Mouse (Mus musculus) embryonic facial prominence, embryonic 12.5 days (tissue): ENCODE measurements around the gene Gda. TPM values are rescaled to one million over a fixed set of nuclear protein-coding genes. Genes with fewer than 3 reads are reported as not detected.

Experiments
- ATAC-seq: fragments of 200-750 bp; cut with Nextera tagmentation; 2 replicates; pipeline ENCODE4 v1.8.0; 2017; ENCODE audit not compliant: insufficient number of reproducible peaks, insufficient read depth, low FRiP score, low TSS enrichment
- H3K27ac ChIP-seq: fragments of 300-500 bp; sonication (generic); 2 replicates; pipeline ENCODE4 v1.5.1; 2016; ENCODE audit warnings: mild to moderate bottlenecking
- H3K27me3 ChIP-seq: fragments of 300-500 bp; sonication (generic); 2 replicates; pipeline ENCODE4 v1.6.1; 2016; ENCODE audit warnings: mild to moderate bottlenecking, moderate library complexity
- H3K36me3 ChIP-seq: fragments of 300-500 bp; sonication (generic); 2 replicates; pipeline ENCODE4 v1.6.1; 2016; ENCODE audit warnings: mild to moderate bottlenecking
- H3K4me1 ChIP-seq: fragments of 300-500 bp; sonication (generic); 2 replicates; pipeline ENCODE4 v1.6.1; 2016
- H3K4me2 ChIP-seq: fragments of 300-500 bp; sonication (generic); replicated peaks from 2 replicates; pipeline ENCODE4 v1.6.1; 2016; ENCODE audit warnings: mild to moderate bottlenecking, moderate library complexity
- H3K4me3 ChIP-seq: fragments of 300-500 bp; sonication (generic); 2 replicates; pipeline ENCODE4 v1.5.1; 2016; ENCODE audit warnings: mild to moderate bottlenecking
- H3K9ac ChIP-seq: fragments of 300-500 bp; sonication (generic); 2 replicates; pipeline ENCODE4 v1.6.1; 2016; ENCODE audit warnings: mild to moderate bottlenecking, moderate library complexity
- H3K9me3 ChIP-seq: fragments of 300-500 bp; sonication (generic); 2 replicates; pipeline ENCODE4 v1.6.1; 2016; ENCODE audit warnings: mild to moderate bottlenecking, moderate library complexity
- WGBS: fragments of 180-500 bp; shearing (Covaris S2); methylation state at CpG from one replicate; pipeline ENCODE4 v1.1.7; 2016; 5-methylcytosine and 5-hydroxymethylcytosine counted together
- polyA plus RNA-seq: library from polyadenylated mRNA; unstranded; fragments of >200 nt; fragmentation: Nextera tagmentation; extraction: Ambion mirVana; gene quantifications from 2 replicates; pipeline ENCODE4 v1.2.1, GENCODE M21; 2016

Gda gene
- polyA plus RNA-seq, 1 experiment from 2014 or later, result 0.12 TPM

GRCm38 (mm10) chr19:21482096-21482495 is 8.9 kb upstream of the Gda start:
- Histone ChIP-seq H3K27ac (no peak overlapping the region), H3K27me3 (no peaks in the 10 kb centered on the region), H3K4me3 (no peak overlapping the region), H3K36me3 (no peaks in the 10 kb centered on the region), H3K4me2 (no peak overlapping the region), H3K4me1 (no peaks in the 10 kb centered on the region), H3K9ac (no peak overlapping the region), H3K9me3 (no peaks in the 10 kb centered on the region)
- WGBS, result 81% methylated on average over 2 of the region's 2 CpGs
- ATAC-seq, result no peak

GRCm38 (mm10) chr19:21481031-21481430 is 7.8 kb upstream of the Gda start:
- no peaks in the 10 kb centered on the region for H3K36me3 ChIP-seq
- WGBS, result 95% methylated on average over 1 of the region's 1 CpGs
- ATAC-seq, result no peak
- no peak overlapping the region for H3K27ac ChIP-seq
- no peak overlapping the region for H3K4me3 ChIP-seq
- no peaks in the 10 kb centered on the region for H3K4me1 ChIP-seq
- H3K27me3 ChIP-seq, result no peaks in the 10 kb centered on the region
- H3K4me2 ChIP-seq, result no peak overlapping the region
- no peaks in the 10 kb centered on the region for H3K9me3 ChIP-seq
- H3K9ac ChIP-seq, result no peak overlapping the region

GRCm38 (mm10) chr19:21480053-21480419 is 6.8 kb upstream of the Gda start:
- 77% methylated on average over 2 of the region's 2 CpGs for WGBS
- Histone ChIP-seq H3K9me3 (no peaks in the 10 kb centered on the region), H3K4me2 (no peak overlapping the region), H3K4me3 (no peak overlapping the region), H3K27ac (no peak overlapping the region), H3K27me3 (no peaks in the 10 kb centered on the region), H3K4me1 (no peaks in the 10 kb centered on the region), H3K9ac (no peak overlapping the region), H3K36me3 (no peaks in the 10 kb centered on the region)
- no peak for ATAC-seq

GRCm38 (mm10) chr19:21479183-21480052 is 6.2 kb upstream of the Gda start:
- no peak overlapping the region for H3K27ac ChIP-seq
- no peaks in the 10 kb centered on the region for H3K36me3 ChIP-seq
- H3K9ac ChIP-seq, result no peak overlapping the region
- H3K4me1 ChIP-seq, result no peaks in the 10 kb centered on the region
- H3K4me2 ChIP-seq, result no peak overlapping the region
- H3K4me3 ChIP-seq, result no peak overlapping the region
- 76% methylated on average over 18 of the region's 18 CpGs for WGBS
- no peaks in the 10 kb centered on the region for H3K9me3 ChIP-seq
- no peak for ATAC-seq
- H3K27me3 ChIP-seq, result no peaks in the 10 kb centered on the region

GRCm38 (mm10) chr19:21478538-21478937 is 5.3 kb upstream of the Gda start:
- Histone ChIP-seq H3K27ac (no peak overlapping the region), H3K27me3 (no peaks in the 10 kb centered on the region), H3K4me2 (no peak overlapping the region), H3K9me3 (no peaks in the 10 kb centered on the region), H3K9ac (no peak overlapping the region), H3K4me3 (no peak overlapping the region), H3K4me1 (no peaks in the 10 kb centered on the region), H3K36me3 (no peaks in the 10 kb centered on the region)
- ATAC-seq, result no peak
- 68% methylated on average over 3 of the region's 3 CpGs for WGBS

GRCm38 (mm10) chr19:21477780-21478179 is 4.5 kb upstream of the Gda start:
- H3K4me3 ChIP-seq, result no peak overlapping the region
- ATAC-seq, result no peak
- no peaks in the 10 kb centered on the region for H3K36me3 ChIP-seq
- no peak overlapping the region for H3K27ac ChIP-seq
- H3K27me3 ChIP-seq, result peaks cover 5% of the 10 kb centered on the region
- H3K9ac ChIP-seq, result no peak overlapping the region
- no peaks in the 10 kb centered on the region for H3K4me1 ChIP-seq
- WGBS, result 84% methylated on average over 2 of the region's 2 CpGs
- no peak overlapping the region for H3K4me2 ChIP-seq
- no peaks in the 10 kb centered on the region for H3K9me3 ChIP-seq

- Histone ChIP-seq H3K36me3 (no peaks in the 10 kb centered on the region), H3K4me2 (no peak overlapping the region), H3K27me3 (peaks cover 15% of the 10 kb centered on the region), H3K4me1 (peaks cover 4% of the 10 kb centered on the region; the same call in 1 of the 2 replicates), H3K4me3 (no peak overlapping the region), H3K9ac (no peak overlapping the region), H3K9me3 (no peaks in the 10 kb centered on the region), H3K27ac (no peak overlapping the region)
- no peak for ATAC-seq
- 81% methylated on average over 3 of the region's 3 CpGs for WGBS
Observed at GRCm38 (mm10) chr19:21476782-21477181, 3.5 kb upstream of the Gda start.

GRCm38 (mm10) chr19:21472121-21472780 is 994 bp downstream of the Gda start:
- 0 out of 2 replicates have a peak, but pooled peaks cover 5% of the 10 kb centered on the region for H3K9me3 ChIP-seq
- peak overlapping the region; percentile 48 for H3K9ac ChIP-seq
- WGBS, result 2% methylated on average over 48 of the region's 48 CpGs
- H3K4me2 ChIP-seq, result peak overlapping the region; percentile 89
- no peaks in the 10 kb centered on the region for H3K36me3 ChIP-seq
- peaks cover 4% of the 10 kb centered on the region; the same call in 1 of the 2 replicates for H3K4me1 ChIP-seq
- H3K4me3 ChIP-seq, result peak overlapping the region; percentile 47
- H3K27me3 ChIP-seq, result peaks cover 25% of the 10 kb centered on the region
- ATAC-seq, result peak; percentile 72; the same call in 1 of the 2 replicates
- no peak overlapping the region for H3K27ac ChIP-seq

- no peaks in the 10 kb centered on the region for H3K9me3 ChIP-seq
- 86% methylated on average over 5 of the region's 5 CpGs for WGBS
- H3K36me3 ChIP-seq, result no peaks in the 10 kb centered on the region
- ATAC-seq, result no peak
- no peaks in the 10 kb centered on the region for H3K4me1 ChIP-seq
- no peak overlapping the region for H3K9ac ChIP-seq
- no peaks in the 10 kb centered on the region for H3K27me3 ChIP-seq
- H3K4me3 ChIP-seq, result no peak overlapping the region
- H3K4me2 ChIP-seq, result no peak overlapping the region
- no peak overlapping the region for H3K27ac ChIP-seq
Observed at GRCm38 (mm10) chr19:21461221-21461960, 11.9 kb downstream of the Gda start.

- no peak overlapping the region for H3K4me3 ChIP-seq
- no peak overlapping the region for H3K9ac ChIP-seq
- no peak overlapping the region for H3K4me2 ChIP-seq
- ATAC-seq, result no peak
- 73% methylated on average over 4 of the region's 4 CpGs for WGBS
- H3K36me3 ChIP-seq, result no peaks in the 10 kb centered on the region
- H3K27me3 ChIP-seq, result no peaks in the 10 kb centered on the region
- no peaks in the 10 kb centered on the region for H3K4me1 ChIP-seq
- H3K9me3 ChIP-seq, result no peaks in the 10 kb centered on the region
- no peak overlapping the region for H3K27ac ChIP-seq
Observed at GRCm38 (mm10) chr19:21457461-21457860, 15.8 kb downstream of the Gda start.

- Histone ChIP-seq H3K9ac (no peak overlapping the region), H3K27me3 (no peaks in the 10 kb centered on the region)
- 86% methylated on average over 3 of the region's 3 CpGs for WGBS
Observed at GRCm38 (mm10) chr19:21441787-21442186, 31.5 kb downstream of the Gda start.

More at GRCm38 (mm10) chr19:21441787-21442186, 31.5 kb downstream of the Gda start:
- no peak overlapping the region for H3K4me2 ChIP-seq
- no peak overlapping the region for H3K4me3 ChIP-seq
- no peak for ATAC-seq
- no peaks in the 10 kb centered on the region for H3K9me3 ChIP-seq
- H3K36me3 ChIP-seq, result no peaks in the 10 kb centered on the region
- no peak overlapping the region for H3K27ac ChIP-seq
- no peaks in the 10 kb centered on the region for H3K4me1 ChIP-seq
